Mouse (Mus musculus) hindbrain, embryonic 15.5 days (tissue): ENCODE measurements around the gene St3gal6. TPM values are rescaled to one million over a fixed set of nuclear protein-coding genes. Genes with fewer than 3 reads are reported as not detected.

ENCODE experiments used
- ATAC-seq: fragments of 200-750 bp; cut with Nextera tagmentation; 2 replicates; pipeline ENCODE4 v1.8.0; 2017; ENCODE audit warnings: low read depth, moderate number of reproducible peaks, moderate TSS enrichment; ENCODE audit not compliant: low FRiP score
- H3K27ac ChIP-seq: fragments of 300-500 bp; sonication (generic); replicated peaks from 2 replicates; pipeline ENCODE4 v1.5.1; 2015; ENCODE audit warnings: mild to moderate bottlenecking, inconsistent platforms
- H3K27me3 ChIP-seq: fragments of 300-500 bp; sonication (generic); 2 replicates; pipeline ENCODE4 v1.6.1; 2015; ENCODE audit warnings: control low read depth, inconsistent platforms
- H3K36me3 ChIP-seq: fragments of 300-500 bp; sonication (generic); 2 replicates; pipeline ENCODE4 v1.6.1; 2015; ENCODE audit warnings: control low read depth, inconsistent platforms
- H3K4me1 ChIP-seq: fragments of 300-500 bp; sonication (generic); replicated peaks from 2 replicates; pipeline ENCODE4 v1.6.1; 2015; ENCODE audit warnings: control low read depth, inconsistent platforms
- H3K4me2 ChIP-seq: fragments of 300-500 bp; sonication (generic); 2 replicates; pipeline ENCODE4 v1.6.1; 2015; ENCODE audit warnings: moderate library complexity, mild to moderate bottlenecking, inconsistent platforms
- H3K4me3 ChIP-seq: fragments of 300-500 bp; sonication (generic); 2 replicates; pipeline ENCODE4 v1.5.1; 2015; ENCODE audit warnings: mild to moderate bottlenecking, inconsistent platforms
- H3K9ac ChIP-seq: fragments of 300-500 bp; sonication (generic); 2 replicates; pipeline ENCODE4 v1.6.1; 2015; ENCODE audit warnings: inconsistent platforms
- H3K9me3 ChIP-seq: fragments of 300-500 bp; sonication (generic); 2 replicates; pipeline ENCODE4 v1.6.1; 2016; ENCODE audit warnings: control low read depth, inconsistent platforms
- WGBS: fragments of 180-500 bp; shearing (Covaris S2); methylation state at CpG from one replicate; pipeline ENCODE4 v1.1.7; 2015; 5-methylcytosine and 5-hydroxymethylcytosine counted together
- polyA plus RNA-seq: library from polyadenylated mRNA; unstranded; fragments of >200 nt; fragmentation: Nextera tagmentation; extraction: Ambion mirVana; gene quantifications from 2 replicates; pipeline ENCODE4 v1.2.1, GENCODE M21; 2015

The St3gal6 gene
- polyA plus RNA-seq, 1 experiment from 2014 or later = 14.2 TPM

DNA sequence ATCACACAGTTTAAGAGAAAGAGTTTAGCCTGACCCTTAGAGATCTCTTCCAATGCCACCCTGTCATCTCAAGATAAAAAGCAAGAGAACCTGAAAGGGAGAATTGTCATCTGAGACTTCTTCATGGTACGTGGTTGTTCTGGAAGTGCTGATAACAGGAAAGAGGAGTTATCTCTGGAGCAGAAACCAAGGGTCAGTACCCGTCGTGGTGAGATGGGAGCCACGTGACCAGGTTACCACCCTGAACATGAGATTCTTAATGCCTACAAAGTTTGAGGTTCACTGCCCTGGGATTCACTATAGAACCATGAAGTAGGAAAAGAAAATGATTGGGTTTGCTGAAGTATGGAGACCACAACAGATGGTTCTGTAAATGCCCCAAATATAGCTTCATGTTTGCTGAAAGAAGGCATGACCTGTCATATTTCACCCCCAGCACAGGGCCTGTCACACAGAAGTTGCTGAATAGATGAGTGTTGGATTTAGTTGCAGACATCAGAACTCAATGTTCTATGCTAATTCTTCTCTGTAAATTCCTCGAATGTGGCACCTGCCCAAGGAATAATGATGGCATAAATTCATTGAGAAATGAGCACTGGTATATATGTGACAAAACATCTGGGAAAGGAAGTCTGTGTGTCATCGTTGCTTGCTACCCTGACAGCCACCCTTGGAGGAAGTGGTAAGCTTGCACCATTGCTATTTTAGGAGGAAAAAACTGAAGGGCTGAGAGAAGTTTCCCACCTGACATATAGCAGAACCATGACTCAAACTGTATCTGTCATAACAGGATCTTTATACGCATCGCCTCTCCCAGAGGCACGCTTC lies 25.9 kb downstream of the St3gal6 start:
- ATAC-seq = no peak
- H3K4me3 ChIP-seq = no peak overlapping the region
- no peaks in the 10 kb centered on the region for H3K36me3 ChIP-seq
- no peaks in the 10 kb centered on the region for H3K9me3 ChIP-seq
- 80% methylated on average over 9 of the region's 9 CpGs for WGBS
- no peaks in the 10 kb centered on the region for H3K27me3 ChIP-seq
- no peak overlapping the region for H3K9ac ChIP-seq
- H3K27ac ChIP-seq = peak overlapping the region; percentile 45
- H3K4me2 ChIP-seq = no peak overlapping the region
- 0 out of 2 replicates have a peak, but pooled peaks cover 4% of the 10 kb centered on the region for H3K4me1 ChIP-seq

DNA sequence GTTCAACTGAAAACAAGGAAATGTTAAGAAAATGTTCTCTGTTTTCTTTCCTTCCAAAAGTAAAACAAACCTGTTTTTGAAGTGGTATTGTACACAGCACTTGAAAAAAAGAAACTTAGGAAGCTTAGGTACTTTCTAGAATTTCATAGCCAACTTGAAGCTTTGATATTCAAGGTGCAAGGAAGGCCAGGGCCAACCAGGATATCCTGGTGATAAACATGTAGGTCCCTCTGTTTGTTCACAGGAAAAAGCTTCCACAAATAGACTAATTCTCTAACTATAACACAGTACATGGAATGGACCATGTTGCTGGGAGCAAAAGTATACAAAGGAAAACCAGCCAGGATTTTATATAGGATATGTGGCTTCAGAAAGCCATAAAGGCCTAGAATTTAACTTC lies 27.3 kb downstream of the St3gal6 start:
- H3K36me3 ChIP-seq = no peaks in the 10 kb centered on the region
- H3K9me3 ChIP-seq = no peaks in the 10 kb centered on the region
- no peak for ATAC-seq
- no peak overlapping the region for H3K27ac ChIP-seq
- H3K4me3 ChIP-seq = no peak overlapping the region
- H3K4me1 ChIP-seq = 0 out of 2 replicates have a peak, but pooled peaks cover 4% of the 10 kb centered on the region
- no peak overlapping the region for H3K9ac ChIP-seq
- H3K4me2 ChIP-seq = no peak overlapping the region
- H3K27me3 ChIP-seq = no peaks in the 10 kb centered on the region

- H3K27ac ChIP-seq = no peak overlapping the region
- no peaks in the 10 kb centered on the region for H3K9me3 ChIP-seq
- H3K4me1 ChIP-seq = no peaks in the 10 kb centered on the region
- H3K4me2 ChIP-seq = no peak overlapping the region
- ATAC-seq = no peak
- no peak overlapping the region for H3K4me3 ChIP-seq
- no peak overlapping the region for H3K9ac ChIP-seq
- WGBS = 91% methylated on average over 6 of the region's 6 CpGs
- no peaks in the 10 kb centered on the region for H3K27me3 ChIP-seq
- no peaks in the 10 kb centered on the region for H3K36me3 ChIP-seq
Observed at GRCm38 (mm10) chr16:58487861-58488260, 36.2 kb downstream of the St3gal6 start.

- 65% methylated on average over 3 of the region's 3 CpGs for WGBS
- Histone ChIP-seq H3K4me3 (no peak overlapping the region), H3K27ac (no peak overlapping the region), H3K9ac (no peak overlapping the region), H3K27me3 (no peaks in the 10 kb centered on the region), H3K4me2 (no peak overlapping the region), H3K4me1 (no peaks in the 10 kb centered on the region), H3K9me3 (no peaks in the 10 kb centered on the region), H3K36me3 (peaks cover 4% of the 10 kb centered on the region; the same call in 1 of the 2 replicates)
- no peak for ATAC-seq
Observed at GRCm38 (mm10) chr16:58482296-58482695, 41.7 kb downstream of the St3gal6 start.

DNA sequence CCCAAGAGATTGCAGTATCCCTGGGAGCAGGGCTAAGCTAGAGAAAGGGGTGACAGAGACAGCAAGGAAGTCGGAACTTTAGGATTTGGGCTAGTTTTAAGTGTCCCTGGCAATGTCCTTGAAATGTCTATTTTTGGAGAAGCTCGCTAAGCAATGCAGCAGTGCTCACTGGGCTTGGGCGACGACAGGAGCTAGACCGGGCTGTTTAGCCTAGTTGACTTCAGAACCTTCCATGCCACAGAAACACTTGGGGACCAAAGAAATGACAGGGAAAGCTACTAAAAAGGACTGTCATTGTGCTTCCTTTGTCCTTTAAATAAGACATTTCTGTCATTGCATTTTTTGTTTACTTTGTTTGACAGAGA lies 42.2 kb downstream of the St3gal6 start:
- H3K36me3 ChIP-seq = peaks cover 4% of the 10 kb centered on the region; the same call in 1 of the 2 replicates
- no peaks in the 10 kb centered on the region for H3K4me1 ChIP-seq
- H3K4me2 ChIP-seq = no peak overlapping the region
- H3K4me3 ChIP-seq = no peak overlapping the region
- H3K9ac ChIP-seq = no peak overlapping the region
- no peak for ATAC-seq
- H3K27me3 ChIP-seq = no peaks in the 10 kb centered on the region
- H3K9me3 ChIP-seq = no peaks in the 10 kb centered on the region
- H3K27ac ChIP-seq = no peak overlapping the region
- 89% methylated on average over 5 of the region's 5 CpGs for WGBS

DNA sequence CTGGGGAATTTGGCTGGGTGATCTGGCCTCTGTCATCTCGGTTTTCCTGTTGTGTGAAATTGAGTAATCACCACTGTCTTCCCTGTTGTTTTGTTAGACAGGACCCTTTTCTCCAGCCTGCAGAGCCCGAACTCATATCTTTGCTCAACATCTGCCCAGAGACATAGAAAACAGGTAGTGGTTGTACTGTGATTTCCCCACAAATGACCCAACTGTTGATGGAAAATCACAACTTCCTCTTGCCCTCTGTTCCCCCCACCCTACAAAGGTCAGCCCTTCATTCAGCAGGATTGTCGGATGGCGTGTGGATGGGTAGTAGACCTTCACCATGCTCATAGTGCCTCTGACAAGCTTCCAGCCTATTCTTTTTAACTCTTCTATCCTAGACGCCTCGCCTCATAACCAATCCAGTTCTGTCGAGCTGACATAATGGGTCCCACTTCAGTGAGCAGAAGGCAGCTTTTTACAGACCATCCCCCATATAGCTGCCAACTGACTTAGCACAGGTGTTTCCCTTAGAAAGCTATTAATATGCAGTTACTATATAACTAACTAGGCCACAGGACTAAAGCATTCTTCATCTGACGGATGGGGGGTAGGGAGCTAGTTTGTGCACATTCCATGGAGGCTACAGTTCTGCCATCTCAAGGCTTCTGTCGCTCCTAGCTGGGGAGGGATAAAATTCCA lies 42.7 kb downstream of the St3gal6 start:
- no peak overlapping the region for H3K27ac ChIP-seq
- H3K4me2 ChIP-seq = no peak overlapping the region
- ATAC-seq = peak; percentile 40; the same call in 1 of the 2 replicates
- H3K9me3 ChIP-seq = no peaks in the 10 kb centered on the region
- no peaks in the 10 kb centered on the region for H3K4me1 ChIP-seq
- H3K9ac ChIP-seq = no peak overlapping the region
- no peaks in the 10 kb centered on the region for H3K27me3 ChIP-seq
- peaks cover 4% of the 10 kb centered on the region; the same call in 1 of the 2 replicates for H3K36me3 ChIP-seq
- H3K4me3 ChIP-seq = no peak overlapping the region
- WGBS = 78% methylated on average over 9 of the region's 9 CpGs

- Histone ChIP-seq H3K27ac (no peak overlapping the region), H3K4me2 (no peak overlapping the region), H3K27me3 (no peaks in the 10 kb centered on the region), H3K36me3 (peaks cover 4% of the 10 kb centered on the region; the same call in 1 of the 2 replicates), H3K4me3 (no peak overlapping the region), H3K4me1 (no peaks in the 10 kb centered on the region), H3K9me3 (no peaks in the 10 kb centered on the region), H3K9ac (no peak overlapping the region)
- WGBS = 84% methylated on average over 4 of the region's 4 CpGs
- no peak for ATAC-seq
Observed at GRCm38 (mm10) chr16:58479898-58480448, 44.1 kb downstream of the St3gal6 start.

DNA sequence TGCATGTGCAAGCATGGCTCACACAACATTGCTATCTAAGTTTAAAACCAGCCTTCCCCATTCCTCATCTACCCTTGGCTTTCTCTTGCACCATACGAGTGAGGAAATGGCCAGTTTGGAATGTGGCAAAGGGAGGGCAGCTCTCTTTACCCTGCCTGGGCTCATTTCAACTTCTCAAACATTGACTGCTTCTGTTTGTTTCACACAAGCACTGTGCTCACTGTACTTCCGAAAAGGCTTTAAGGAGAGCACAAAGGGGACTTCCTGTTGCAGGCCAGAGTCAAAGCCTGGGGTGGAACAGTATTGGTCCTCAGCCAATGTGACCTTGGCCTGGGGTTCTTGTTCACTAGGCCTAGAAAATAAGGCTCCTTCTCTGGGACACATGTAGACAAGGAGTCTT lies 47.7 kb downstream of the St3gal6 start:
- Histone ChIP-seq H3K27me3 (no peaks in the 10 kb centered on the region), H3K9me3 (no peaks in the 10 kb centered on the region), H3K4me2 (no peak overlapping the region), H3K27ac (no peak overlapping the region), H3K4me3 (no peak overlapping the region), H3K4me1 (no peaks in the 10 kb centered on the region), H3K9ac (no peak overlapping the region), H3K36me3 (peaks cover 4% of the 10 kb centered on the region; the same call in 1 of the 2 replicates)
- WGBS = 63% methylated on average over 2 of the region's 2 CpGs
- ATAC-seq = no peak

GRCm38 (mm10) chr16:58475544-58476154 lies 48.4 kb downstream of the St3gal6 start:
- no peak for ATAC-seq
- no peak overlapping the region for H3K4me3 ChIP-seq
- H3K9ac ChIP-seq = no peak overlapping the region
- no peak overlapping the region for H3K27ac ChIP-seq
- no peak overlapping the region for H3K4me2 ChIP-seq
- no peaks in the 10 kb centered on the region for H3K4me1 ChIP-seq
- H3K9me3 ChIP-seq = no peaks in the 10 kb centered on the region
- H3K27me3 ChIP-seq = no peaks in the 10 kb centered on the region
- H3K36me3 ChIP-seq = peaks cover 4% of the 10 kb centered on the region; the same call in 1 of the 2 replicates
- 91% methylated on average over 3 of the region's 3 CpGs for WGBS

DNA sequence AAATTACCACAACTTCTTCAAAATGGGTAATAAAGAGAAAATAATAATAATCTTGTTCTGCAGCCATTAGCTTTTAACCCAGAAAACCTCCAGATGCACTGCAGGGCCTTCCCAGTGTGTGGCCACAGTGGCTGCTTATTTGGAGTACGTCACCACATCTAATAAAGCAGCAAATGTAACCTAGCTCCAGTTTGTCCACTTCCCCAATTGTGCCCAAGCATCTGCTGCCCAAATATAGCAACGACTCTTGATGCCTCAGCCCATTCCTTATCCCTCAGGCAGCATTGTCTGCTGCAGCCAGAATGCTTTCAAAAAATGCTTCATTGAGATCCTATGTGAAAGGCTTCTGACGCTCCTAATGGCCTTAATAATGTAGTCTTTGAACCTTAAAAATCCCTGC lies 49.2 kb downstream of the St3gal6 start:
- H3K4me2 ChIP-seq = no peak overlapping the region
- no peak for ATAC-seq
- no peaks in the 10 kb centered on the region for H3K27me3 ChIP-seq
- no peaks in the 10 kb centered on the region for H3K4me1 ChIP-seq
- H3K9me3 ChIP-seq = no peaks in the 10 kb centered on the region
- H3K9ac ChIP-seq = no peak overlapping the region
- H3K27ac ChIP-seq = no peak overlapping the region
- 51% methylated on average over 3 of the region's 3 CpGs for WGBS
- no peak overlapping the region for H3K4me3 ChIP-seq
- H3K36me3 ChIP-seq = peaks cover 4% of the 10 kb centered on the region; the same call in 1 of the 2 replicates

DNA sequence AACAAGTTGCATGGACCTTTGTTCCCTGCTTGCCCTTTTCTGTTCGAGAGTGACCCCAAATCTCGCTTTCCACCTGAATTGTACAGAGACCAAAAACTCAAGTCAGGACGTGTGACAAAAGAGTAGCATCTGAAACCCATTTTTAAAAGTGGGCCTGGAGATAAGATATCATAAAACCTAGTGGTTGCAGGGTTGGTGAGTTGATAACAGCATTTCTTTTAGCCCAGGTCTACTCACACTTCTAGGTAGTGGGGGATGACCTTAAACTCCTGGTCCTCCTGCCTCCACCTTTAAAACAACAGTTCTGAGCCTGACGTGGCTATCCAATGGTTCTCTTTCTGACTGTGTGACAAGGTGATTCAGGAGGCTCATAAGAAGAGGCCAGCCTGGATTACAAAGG lies 53.2 kb downstream of the St3gal6 start:
- no peak overlapping the region for H3K4me2 ChIP-seq
- H3K4me3 ChIP-seq = no peak overlapping the region
- no peak for ATAC-seq
- peaks cover 5% of the 10 kb centered on the region for H3K36me3 ChIP-seq
- 89% methylated on average over 4 of the region's 4 CpGs for WGBS
- H3K27me3 ChIP-seq = no peaks in the 10 kb centered on the region
- H3K9me3 ChIP-seq = no peaks in the 10 kb centered on the region
- no peak overlapping the region for H3K27ac ChIP-seq
- no peak overlapping the region for H3K9ac ChIP-seq
- H3K4me1 ChIP-seq = no peaks in the 10 kb centered on the region

GRCm38 (mm10) chr16:58470061-58470460 lies 54.0 kb downstream of the St3gal6 start:
- no peak for ATAC-seq
- Histone ChIP-seq H3K4me2 (no peak overlapping the region), H3K36me3 (peaks cover 12% of the 10 kb centered on the region), H3K9ac (no peak overlapping the region), H3K9me3 (no peaks in the 10 kb centered on the region), H3K4me3 (no peak overlapping the region), H3K27me3 (no peaks in the 10 kb centered on the region), H3K27ac (no peak overlapping the region), H3K4me1 (no peaks in the 10 kb centered on the region)
- WGBS = 85% methylated on average over 8 of the region's 8 CpGs
